Mouse (Mus musculus) c-Kit-positive CD71-positive TER-119-negative erythroid progenitor cells, embryonic 14.5 days (primary cell): ENCODE data around the gene Sptan1.

Source experiments
- DNase-seq: peaks from one replicate; pipeline ENCODE4 v3.0.0-alpha.2; 2013; ENCODE audit warnings: low read depth

The Sptan1 gene

DNA sequence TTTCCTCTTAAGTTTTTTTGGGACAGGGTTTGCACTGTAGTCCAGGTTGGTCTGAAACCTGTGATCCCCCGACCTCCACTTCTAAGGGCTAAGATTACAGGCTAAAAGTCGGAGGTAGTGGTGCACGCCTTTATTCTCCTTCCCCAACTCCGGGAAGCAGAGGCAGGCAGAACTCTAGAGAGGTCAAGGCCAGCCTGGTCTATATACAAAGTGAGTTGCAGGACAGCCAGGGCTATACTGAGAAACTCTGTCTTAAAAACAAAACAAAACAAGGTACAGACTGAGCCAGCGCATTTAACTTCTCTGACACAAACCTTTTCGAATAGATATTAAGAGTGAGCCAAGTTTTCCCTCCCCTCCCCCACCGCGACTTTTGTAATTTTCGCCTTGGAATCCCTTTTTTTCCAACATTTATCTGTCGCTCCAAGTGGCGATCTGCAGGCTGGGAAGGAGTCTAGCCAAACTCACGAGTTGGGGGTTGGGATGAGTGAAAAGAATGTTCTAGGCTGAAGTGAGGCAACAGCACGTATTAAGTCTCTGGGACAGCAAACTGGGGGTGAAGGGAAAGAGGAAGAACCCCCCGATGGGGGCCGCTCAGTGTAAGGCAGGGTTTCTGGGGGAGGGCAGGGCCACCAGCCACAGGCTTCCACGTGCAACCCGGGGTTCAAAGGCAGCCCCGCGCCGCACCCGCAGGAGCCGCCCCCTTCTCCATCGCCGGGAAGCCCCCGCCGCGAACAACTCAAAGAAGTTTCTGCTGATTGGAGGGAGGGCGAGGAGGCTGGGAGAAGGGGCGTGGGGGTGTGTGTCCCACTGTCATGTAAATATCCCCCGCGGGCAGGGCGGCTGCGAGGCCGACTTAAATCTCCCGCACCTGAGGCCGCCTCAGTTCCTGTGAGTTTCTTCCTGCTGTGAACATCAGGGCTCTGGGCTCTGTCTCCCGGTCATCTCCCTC, 96.1 kb downstream of the Sptan1 start:
- DNase-seq: no peak

GRCm38 (mm10) chr2:30062249-30063093, 97.1 kb downstream of the Sptan1 start:
- peak; percentile 73 for DNase-seq

- no peak for DNase-seq
Measured at GRCm38 (mm10) chr2:30063235-30063634, 97.9 kb downstream of the Sptan1 start.

DNA sequence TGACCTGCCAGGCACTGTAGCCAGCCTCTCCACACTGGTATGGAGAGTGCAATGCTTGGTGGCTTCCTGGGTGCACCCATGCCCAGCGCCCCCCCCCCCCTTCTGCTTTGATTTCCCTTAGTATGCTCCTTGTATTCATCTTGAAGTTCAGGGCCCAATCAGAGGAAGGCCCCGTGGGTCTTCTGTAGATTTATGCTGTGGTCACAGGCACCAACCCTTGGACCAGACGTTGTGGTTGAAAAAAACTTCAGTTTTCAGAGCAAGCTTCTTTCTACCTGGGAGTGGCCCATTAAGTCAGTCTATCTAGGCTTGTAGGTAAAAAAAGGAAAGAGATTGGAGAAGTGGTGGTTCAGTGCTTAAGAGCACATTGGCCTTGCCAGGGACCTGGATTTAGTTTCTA, 98.4 kb downstream of the Sptan1 start:
- DNase-seq: no peak

DNA sequence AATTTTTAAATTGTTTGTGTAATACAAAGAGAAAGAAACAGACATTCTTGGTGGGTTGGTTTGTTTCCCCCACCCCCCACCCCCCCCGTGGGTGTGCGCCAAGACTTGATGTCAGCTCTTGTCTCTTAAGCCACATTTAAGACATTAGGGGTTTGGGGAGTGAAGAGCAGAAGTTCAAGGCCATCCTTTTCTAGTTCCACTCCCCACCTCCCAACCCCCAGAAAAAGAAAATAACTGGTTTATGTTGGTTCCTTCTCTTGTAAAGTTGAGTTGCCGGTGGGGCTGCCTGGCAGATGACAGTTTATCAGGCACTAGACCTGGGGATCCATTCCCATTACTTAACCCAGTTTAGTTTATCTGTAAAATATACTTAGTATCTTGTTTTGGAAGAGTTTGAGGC, 98.9 kb downstream of the Sptan1 start:
- no peak for DNase-seq

- DNase-seq: peak; percentile 84
Measured at GRCm38 (mm10) chr2:30066046-30066901, 100.9 kb downstream of the Sptan1 start.

- no peak for DNase-seq
Measured at GRCm38 (mm10) chr2:30067031-30067888, 101.9 kb downstream of the Sptan1 start.

DNA sequence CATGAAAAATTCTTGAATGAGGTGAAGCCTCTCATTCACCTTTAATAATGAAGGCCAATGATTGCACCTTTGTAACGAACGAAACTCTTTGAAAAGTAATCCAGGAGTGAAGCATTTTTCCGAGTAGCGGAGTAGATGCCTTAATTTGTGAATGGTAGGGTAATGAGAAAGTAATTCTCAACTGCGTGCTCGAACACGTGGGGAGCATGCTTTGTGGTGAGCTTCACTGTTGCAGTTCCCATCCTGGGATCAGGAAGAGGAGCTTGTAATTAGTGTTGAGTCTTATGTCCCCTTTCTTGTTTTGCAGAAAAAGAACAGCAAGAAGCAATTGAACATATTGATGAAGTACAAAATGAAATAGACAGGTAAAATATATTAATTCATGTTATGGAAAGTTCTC, 102.6 kb downstream of the Sptan1 start:
- DNase-seq: no peak

- no peak for DNase-seq
Measured at GRCm38 (mm10) chr2:30072875-30073274, 107.5 kb downstream of the Sptan1 start.

GRCm38 (mm10) chr2:30073285-30073684, 107.9 kb downstream of the Sptan1 start:
- no peak for DNase-seq

- DNase-seq: no peak
Measured at GRCm38 (mm10) chr2:30075625-30076024, 110.3 kb downstream of the Sptan1 start.

DNA sequence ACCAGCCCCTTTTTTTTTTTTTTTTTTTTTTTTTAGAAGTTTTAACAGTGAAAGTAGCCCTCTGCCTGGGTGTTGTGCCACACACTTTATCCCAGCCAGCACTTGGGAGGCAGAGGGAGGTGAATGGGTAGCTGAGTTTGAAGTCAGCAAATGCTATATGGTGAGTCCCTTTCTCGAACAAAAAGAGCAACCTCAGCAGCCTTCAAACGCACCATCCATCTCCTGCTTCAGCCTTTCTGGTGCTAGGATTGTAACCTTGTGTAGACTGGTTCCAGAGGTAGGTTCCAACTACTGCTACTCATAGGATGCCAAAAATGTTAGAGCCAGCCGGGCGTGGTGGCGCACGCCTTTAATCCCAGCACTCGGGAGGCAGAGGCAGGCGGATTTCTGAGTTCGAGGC, 111.1 kb downstream of the Sptan1 start:
- DNase-seq: no peak

- DNase-seq: no peak
Measured at GRCm38 (mm10) chr2:30076959-30077358, 111.6 kb downstream of the Sptan1 start.

DNA sequence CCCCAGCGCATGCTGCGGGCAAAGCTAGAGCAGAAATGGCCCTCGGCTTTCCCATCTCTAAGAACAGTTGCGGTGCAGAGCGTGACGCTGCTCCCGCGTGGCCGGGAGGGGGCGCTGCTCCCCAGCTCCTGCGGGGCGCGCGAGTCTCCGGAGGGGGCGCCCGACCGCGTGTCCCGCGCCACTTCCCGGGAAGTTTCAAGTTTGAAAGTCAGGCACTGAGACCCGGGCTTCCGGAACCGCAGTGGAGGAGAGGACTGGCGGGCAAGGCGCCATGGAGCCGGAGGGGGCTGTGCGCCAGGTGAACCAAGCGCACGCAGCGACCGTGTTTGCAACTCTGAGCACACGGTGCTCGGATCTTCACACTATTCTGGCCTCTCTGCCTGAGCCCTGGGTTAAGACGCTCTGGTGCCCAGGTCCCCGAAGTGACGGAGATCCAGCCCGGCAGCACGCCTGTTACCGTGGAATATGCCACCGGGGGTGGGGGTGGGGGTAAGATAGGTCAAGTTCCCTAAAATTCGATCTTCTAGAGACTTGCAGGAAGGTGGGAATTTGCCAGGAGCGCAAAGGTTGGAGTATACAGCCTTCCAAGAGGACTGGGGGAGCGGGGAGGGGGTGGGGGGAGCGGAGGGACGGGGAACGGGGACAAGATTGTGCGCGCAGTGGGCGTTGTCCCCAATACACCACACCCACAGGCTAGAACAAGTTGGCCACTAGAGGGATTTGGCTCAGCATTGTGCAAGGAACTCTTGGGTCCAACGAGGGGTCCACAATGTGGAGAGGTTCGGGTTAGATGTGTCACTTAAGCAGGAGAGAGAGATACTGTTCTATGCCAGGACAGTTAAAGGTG, 112.4 kb downstream of the Sptan1 start, which contains the start of gene Pkn3:
Gene Pkn3, plus strand, starts transcription at position 183 of the 847 bp plus-strand sequence.
- peak; percentile 61 for DNase-seq

- no peak for DNase-seq
Measured at GRCm38 (mm10) chr2:30078349-30078712, 113.0 kb downstream of the Sptan1 start.

- no peak for DNase-seq
Measured at GRCm38 (mm10) chr2:30078760-30079159, 113.4 kb downstream of the Sptan1 start.

DNA sequence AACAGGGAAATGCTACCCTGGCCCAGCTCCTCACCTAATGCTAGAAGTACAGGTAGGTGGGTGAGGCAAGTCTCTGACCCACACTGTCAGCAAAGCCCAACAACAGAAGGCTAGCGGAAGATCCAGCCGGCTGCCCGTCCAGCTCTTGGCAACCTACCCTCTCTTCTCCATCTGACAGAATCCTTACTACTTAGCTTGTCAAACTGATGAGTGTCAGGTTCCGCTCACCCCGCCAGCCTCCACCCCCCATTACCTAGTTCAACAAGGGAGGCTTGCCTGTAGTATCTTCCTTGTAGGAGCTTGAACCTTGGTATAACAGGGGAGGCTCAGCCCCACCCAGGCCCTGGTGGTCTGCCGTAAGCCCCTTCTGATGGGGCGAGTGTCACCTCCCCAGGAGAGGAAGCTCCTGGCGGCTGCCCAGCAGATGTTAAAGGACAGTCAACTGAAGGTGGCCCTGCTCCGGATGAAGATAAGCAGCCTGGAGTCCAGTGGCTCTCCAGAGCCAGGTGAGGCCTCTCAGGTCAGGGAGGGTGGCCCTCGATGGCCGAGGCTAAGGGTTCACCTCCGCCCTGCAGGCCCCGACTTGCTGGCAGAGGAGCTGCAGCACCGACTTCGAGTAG, 114.9 kb downstream of the Sptan1 start:
- no peak for DNase-seq
